Mouse (Mus musculus) bone marrow macrophage, adult 2 months (primary cell): ENCODE data around the gene Rnf38.

Experiments
- CTCF ChIP-seq: IDR thresholded peaks from 2 replicates; pipeline ENCODE4 v1.5.1; 2012; ENCODE audit warnings: low read depth, mild to moderate bottlenecking, low read length, moderate library complexity
- POLR2A ChIP-seq: IDR thresholded peaks from 2 replicates; pipeline ENCODE4 v1.6.1; 2012; ENCODE audit warnings: mild to moderate bottlenecking, low read depth, low read length, borderline replicate concordance

DNA sequence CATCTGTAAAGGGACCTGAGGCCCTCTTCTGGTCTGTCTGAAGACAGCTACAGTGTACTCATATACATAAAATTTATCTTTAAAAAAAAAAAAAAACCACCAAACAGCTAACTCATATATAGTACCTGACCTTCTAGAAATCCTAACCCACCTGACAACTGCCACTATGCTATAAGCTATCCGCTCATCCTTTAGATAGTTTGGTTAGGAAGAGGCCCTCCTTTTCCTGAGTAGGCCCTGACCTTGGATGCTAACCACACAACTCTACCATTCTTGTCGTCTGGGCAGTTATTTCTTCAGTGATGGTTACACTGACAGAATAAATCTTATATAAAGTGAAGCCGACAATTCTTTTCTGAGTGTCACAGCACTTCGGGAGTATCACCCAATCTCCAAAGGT is 80.7 kb downstream of the Rnf38 start:
- TF ChIP-seq POLR2A, result no peak
- no peak for TF ChIP-seq CTCF
